ENCODE assay signal across 9 mouse cellular contexts in genomic region chr8:3416846-3417245, GRCm38 (mm10). TPM values are rescaled to one million over a fixed set of nuclear protein-coding genes. Genes with fewer than 3 reads are reported as not detected.
A peak's percentile ranks its signal among the peaks of the same experiment; 100 is the strongest.
DNase-seq lines count a peak whose midpoint lies in the region; ATAC-seq and TF ChIP-seq lines count a peak whose summit lies in the region.
"Had no signal": no experiment of that assay in that cellular context is flagged by ENCODE, and none has a peak within 500 bp of the region (broad histone marks: within the 10 kb centered on the region; RNA-seq: fewer than 3 reads in every experiment).

No protein-coding gene starts in this region.

- H3K27me3 ChIP-seq in hindbrain, embryonic 10.5 days (ENCODE audit: insufficient read depth, poor library complexity, severe bottlenecking) = no peaks in the 10 kb centered on the region; the same call in 1 of the 2 replicates
- no peaks in the 10 kb centered on the region for H3K27me3 ChIP-seq in hindbrain, postnatal 0 days (ENCODE audit: insufficient read depth, low read length)
- no peaks in the 10 kb centered on the region for H3K27me3 ChIP-seq in midbrain, embryonic 12.5 days
- no peaks in the 10 kb centered on the region for H3K27me3 ChIP-seq in midbrain, embryonic 14.5 days (ENCODE audit: control insufficient read depth, insufficient read depth, low read length)
- no peaks in the 10 kb centered on the region for H3K27me3 ChIP-seq in embryonic facial prominence, embryonic 10.5 days (replicated peaks; ENCODE audit: low read depth, poor library complexity, severe bottlenecking)

- WGBS in hindbrain, embryonic 10.5 days = 17% methylated on average over 4 of the region's 4 CpGs
- 29% methylated on average over 4 of the region's 4 CpGs for WGBS in hindbrain, postnatal 0 days
- 23% methylated on average over 4 of the region's 4 CpGs for WGBS in midbrain, embryonic 12.5 days
- 30% methylated on average over 4 of the region's 4 CpGs for WGBS in midbrain, embryonic 14.5 days
- WGBS in embryonic facial prominence, embryonic 10.5 days = 23% methylated on average over 4 of the region's 4 CpGs

- H3K27ac ChIP-seq in hindbrain, embryonic 10.5 days = peak overlapping the region; percentile 76
- H3K27ac ChIP-seq in hindbrain, postnatal 0 days = no peak overlapping the region
- peak overlapping the region; percentile 54 for H3K27ac ChIP-seq in midbrain, embryonic 12.5 days (replicated peaks)
- H3K27ac ChIP-seq in midbrain, embryonic 14.5 days (replicated peaks; ENCODE audit: low read depth, low read length) = no peak overlapping the region; the same call in 1 of the 2 replicates
- H3K27ac ChIP-seq in embryonic facial prominence, embryonic 10.5 days (replicated peaks) = peak overlapping the region; percentile 63; the same call in 1 of the 2 replicates

- no peaks in the 10 kb centered on the region for H3K9me3 ChIP-seq in hindbrain, embryonic 10.5 days
- no peaks in the 10 kb centered on the region for H3K9me3 ChIP-seq in hindbrain, postnatal 0 days (ENCODE audit: low read length)
- H3K9me3 ChIP-seq in midbrain, embryonic 12.5 days = no peaks in the 10 kb centered on the region
- H3K9me3 ChIP-seq in midbrain, embryonic 14.5 days (ENCODE audit: control insufficient read depth, low read length) = no peaks in the 10 kb centered on the region
- H3K9me3 ChIP-seq in embryonic facial prominence, embryonic 10.5 days = no peaks in the 10 kb centered on the region

- H3K9ac ChIP-seq in hindbrain, postnatal 0 days (replicated peaks; ENCODE audit: low read length) = no peak overlapping the region
- no peak overlapping the region for H3K9ac ChIP-seq in midbrain, embryonic 12.5 days (replicated peaks)
- no peak overlapping the region for H3K9ac ChIP-seq in midbrain, embryonic 14.5 days (replicated peaks; ENCODE audit: low read length)

- peaks cover 3% of the 10 kb centered on the region; the same call in 1 of the 2 replicates for H3K36me3 ChIP-seq in hindbrain, embryonic 10.5 days
- no peaks in the 10 kb centered on the region for H3K36me3 ChIP-seq in hindbrain, postnatal 0 days (ENCODE audit: insufficient read depth, low read length)
- no peaks in the 10 kb centered on the region for H3K36me3 ChIP-seq in midbrain, embryonic 12.5 days
- H3K36me3 ChIP-seq in midbrain, embryonic 14.5 days (ENCODE audit: control insufficient read depth, insufficient read depth, low read length) = no peaks in the 10 kb centered on the region
- H3K36me3 ChIP-seq in embryonic facial prominence, embryonic 10.5 days (replicated peaks) = peaks cover 7% of the 10 kb centered on the region; the same call in 1 of the 2 replicates

- peaks cover 58% of the 10 kb centered on the region for H3K4me1 ChIP-seq in hindbrain, embryonic 10.5 days (replicated peaks)
- 0 out of 2 replicates have a peak, but pooled peaks cover 8% of the 10 kb centered on the region for H3K4me1 ChIP-seq in hindbrain, postnatal 0 days (ENCODE audit: insufficient read depth, low read length)
- peaks cover 45% of the 10 kb centered on the region for H3K4me1 ChIP-seq in midbrain, embryonic 12.5 days
- H3K4me1 ChIP-seq in midbrain, embryonic 14.5 days (ENCODE audit: control insufficient read depth, insufficient read depth, low read length) = peaks cover 35% of the 10 kb centered on the region
- peaks cover 39% of the 10 kb centered on the region for H3K4me1 ChIP-seq in embryonic facial prominence, embryonic 10.5 days

- no peak overlapping the region for H3K4me3 ChIP-seq in hindbrain, embryonic 10.5 days
- H3K4me3 ChIP-seq in hindbrain, postnatal 0 days (ENCODE audit: low read length) = no peak overlapping the region
- no peak overlapping the region for H3K4me3 ChIP-seq in midbrain, embryonic 12.5 days
- no peak overlapping the region for H3K4me3 ChIP-seq in midbrain, embryonic 14.5 days (replicated peaks; ENCODE audit: low read depth, low read length)
- no peak overlapping the region for H3K4me3 ChIP-seq in embryonic facial prominence, embryonic 10.5 days

- H3K4me2 ChIP-seq in hindbrain, postnatal 0 days (ENCODE audit: low read depth, low read length) = no peak overlapping the region
- H3K4me2 ChIP-seq in midbrain, embryonic 12.5 days (replicated peaks) = no peak overlapping the region
- no peak overlapping the region for H3K4me2 ChIP-seq in midbrain, embryonic 14.5 days (ENCODE audit: low read length)

- ATAC-seq in hindbrain, postnatal 0 days = no peak
- peak; percentile 13; the same call in 1 of the 2 replicates for ATAC-seq in midbrain, embryonic 12.5 days (ENCODE audit: low FRiP score, low read depth)
- ATAC-seq in midbrain, embryonic 14.5 days (ENCODE audit: low FRiP score, low TSS enrichment) = no peak

- TF ChIP-seq CTCF in hindbrain, postnatal 0 days (IDR thresholded peaks at IDR 0.05; ENCODE audit: low read depth) = no peak

- peak; percentile 48 for DNase-seq in hindbrain, embryonic 10.5 days (ENCODE audit: low spot score)
- DNase-seq in hindbrain, postnatal 0 days (ENCODE audit: low spot score) = no peak
- DNase-seq in midbrain, embryonic 14.5 days = no peak
- no peak for DNase-seq in embryonic facial prominence, embryonic 10.5 days (ENCODE audit: low spot score)
- DNase-seq in right cerebral cortex, postnatal 10 days (ENCODE audit: low spot score in 2 of 2) = no peak
- no peak for DNase-seq in c-Kit-positive CD71-positive TER-119-positive erythroid progenitor cells, embryonic 14.5 days (ENCODE audit: low spot score)
- DNase-seq: thymus, adult 2 months had no signal

RNA-seq across cellular contexts. Expression of gene Arhgef18, which starts 24.0 kb away (rescaled TPM):
- 9.9 and 11.0 TPM in 2 replicates for polyA plus RNA-seq in hindbrain, embryonic 10.5 days (2016; fragmentation: Nextera tagmentation; extraction: Ambion mirVana)
- total RNA-seq in hindbrain, postnatal 0 days (2014; rRNA removed) = 45.6 and 50.0 TPM in 2 replicates
- polyA plus RNA-seq in hindbrain, postnatal 0 days (2015; fragmentation: Nextera tagmentation; extraction: Ambion mirVana) = 5.4 and 5.5 TPM in 2 replicates
- polyA plus RNA-seq in midbrain, embryonic 12.5 days (2016; fragmentation: Nextera tagmentation; extraction: Ambion mirVana) = 14.0 and 15.3 TPM in 2 replicates
- polyA plus RNA-seq in midbrain, embryonic 14.5 days (2014; fragmentation: Nextera tagmentation; extraction: Ambion mirVana) = 12.5 and 13.2 TPM in 2 replicates
- 9.5 and 9.6 TPM in 2 replicates for polyA plus RNA-seq in embryonic facial prominence, embryonic 10.5 days (2016; fragmentation: Nextera tagmentation; extraction: Ambion mirVana)

RNA-seq across cellular contexts. Expression of gene Pex11g, which starts 50.6 kb away (rescaled TPM):
- polyA plus RNA-seq in hindbrain, embryonic 10.5 days (2016; fragmentation: Nextera tagmentation; extraction: Ambion mirVana) = 4.4 TPM in 2 replicates
- 1.5 and 4.9 TPM in 2 replicates for total RNA-seq in hindbrain, postnatal 0 days (2014; rRNA removed)
- polyA plus RNA-seq in hindbrain, postnatal 0 days (2015; fragmentation: Nextera tagmentation; extraction: Ambion mirVana) = 2.0 and 2.4 TPM in 2 replicates
- polyA plus RNA-seq in midbrain, embryonic 12.5 days (2016; fragmentation: Nextera tagmentation; extraction: Ambion mirVana) = 3.3 and 3.4 TPM in 2 replicates
- polyA plus RNA-seq in midbrain, embryonic 14.5 days (2014; fragmentation: Nextera tagmentation; extraction: Ambion mirVana) = 3.2 and 3.9 TPM in 2 replicates
- 4.1 and 4.8 TPM in 2 replicates for polyA plus RNA-seq in embryonic facial prominence, embryonic 10.5 days (2016; fragmentation: Nextera tagmentation; extraction: Ambion mirVana)

RNA-seq across cellular contexts. Expression of gene Tex45, which starts 53.8 kb away (rescaled TPM):
- not detected in 2 replicates for polyA plus RNA-seq in hindbrain, embryonic 10.5 days (2016; fragmentation: Nextera tagmentation; extraction: Ambion mirVana)
- total RNA-seq in hindbrain, postnatal 0 days (2014; rRNA removed) = 0.26 TPM in 1 of 2 replicates, not detected in the other
- polyA plus RNA-seq in hindbrain, postnatal 0 days (2015; fragmentation: Nextera tagmentation; extraction: Ambion mirVana) = 0.57 and 0.73 TPM in 2 replicates
- 0.19 and 0.25 TPM in 2 replicates for polyA plus RNA-seq in midbrain, embryonic 12.5 days (2016; fragmentation: Nextera tagmentation; extraction: Ambion mirVana)
- 0.18 and 0.58 TPM in 2 replicates for polyA plus RNA-seq in midbrain, embryonic 14.5 days (2014; fragmentation: Nextera tagmentation; extraction: Ambion mirVana)
- 0.10 TPM in 1 of 2 replicates, not detected in the other for polyA plus RNA-seq in embryonic facial prominence, embryonic 10.5 days (2016; fragmentation: Nextera tagmentation; extraction: Ambion mirVana)
- polyA plus RNA-seq: heart, postnatal 0 days had no signal

Comparison
In these comparisons a context has a peak if more than half of its experiments do, and no peak if none do; other contexts are left out.
1. H3K27ac ChIP-seq: peak in hindbrain, embryonic 10.5 days (single experiment), midbrain, embryonic 12.5 days (single experiment) and embryonic facial prominence, embryonic 10.5 days (single experiment); none in hindbrain, postnatal 0 days (single experiment) and midbrain, embryonic 14.5 days (single experiment).